Comparison of ENCODE assay signal across 12 mouse cellular contexts in the genomic region with DNA sequence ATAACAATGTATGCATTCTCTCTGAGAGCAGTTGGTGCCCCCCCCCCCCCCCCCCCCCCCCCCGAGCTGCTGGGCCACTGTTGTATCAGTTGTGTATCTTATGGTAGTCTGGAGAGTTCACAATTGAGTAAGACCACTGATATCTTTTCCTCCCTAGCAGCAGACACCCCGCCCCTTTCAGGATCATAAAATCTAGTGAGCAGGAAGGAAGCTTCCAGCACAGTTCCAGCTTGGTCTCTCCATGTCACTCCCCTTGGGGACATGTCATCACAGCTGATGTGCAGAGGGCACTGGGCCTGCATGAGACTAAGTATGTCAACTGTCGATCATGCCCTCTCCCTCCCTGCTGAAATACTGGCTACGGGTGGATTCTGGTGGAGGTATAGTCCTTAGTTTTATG.
"Had no signal": no experiment of that assay in that cellular context is flagged by ENCODE, and none has a peak within 500 bp of the region (broad histone marks: within the 10 kb centered on the region; RNA-seq: fewer than 3 reads in every experiment).

No protein-coding gene starts in this region.

- H3K36me3 ChIP-seq: limb, embryonic 15.5 days; liver, embryonic 12.5 days; lung, embryonic 15.5 days; midbrain, embryonic 12.5 days; neural tube, embryonic 13.5 days had no signal

- H3K27ac ChIP-seq: left cerebral cortex, adult 2 months; limb, embryonic 15.5 days; liver, embryonic 12.5 days; lung, embryonic 15.5 days; midbrain, embryonic 12.5 days had no signal

- H3K9me3 ChIP-seq: limb, embryonic 15.5 days; liver, embryonic 12.5 days; lung, embryonic 15.5 days; midbrain, embryonic 12.5 days; neural tube, embryonic 13.5 days had no signal

- H3K27me3 ChIP-seq: limb, embryonic 15.5 days; liver, embryonic 12.5 days; lung, embryonic 15.5 days; neural tube, embryonic 13.5 days had no signal

- ATAC-seq: inflammation-experienced regulatory T-cells, adult 6 months; liver, embryonic 12.5 days; midbrain, embryonic 16.5 days had no signal

- H3K4me3 ChIP-seq: left cerebral cortex, adult 2 months; limb, embryonic 15.5 days; liver, embryonic 12.5 days; lung, embryonic 15.5 days; midbrain, embryonic 12.5 days; neural tube, embryonic 13.5 days had no signal

- H3K4me1 ChIP-seq: liver, embryonic 12.5 days; lung, embryonic 15.5 days had no signal

- DNase-seq: right cerebral cortex, adult 18-20 months; right cerebral cortex, postnatal 25 days; thymus, adult 2 months; thymus, postnatal 25 days had no signal

- H3K9ac ChIP-seq: limb, embryonic 15.5 days; liver, embryonic 12.5 days; lung, embryonic 15.5 days; midbrain, embryonic 12.5 days; neural tube, embryonic 13.5 days had no signal

- H3K4me2 ChIP-seq: limb, embryonic 15.5 days; liver, embryonic 12.5 days; lung, embryonic 15.5 days; midbrain, embryonic 12.5 days; neural tube, embryonic 13.5 days had no signal
